Mouse (Mus musculus) liver, adult 2 months (tissue): ENCODE results near the gene H2-Aa. TPM values are rescaled to one million over a fixed set of nuclear protein-coding genes. Genes with fewer than 3 reads are reported as not detected.

ENCODE experiments used
- DNase-seq: peaks from one replicate; pipeline ENCODE4 v3.0.0-alpha.2; 2011; ENCODE audit warnings: low read depth, low spot score; ENCODE audit errors: extremely low read depth
- H3K27ac ChIP-seq: fragments of 200-500 bp; replicated peaks from 2 replicates; pipeline ENCODE4 v1.5.1; 2012; ENCODE audit warnings: low read depth, mild to moderate bottlenecking, control low read depth, inconsistent platforms, low read length; ENCODE audit not compliant: insufficient read depth
- H3K27me3 ChIP-seq: fragments of 200-500 bp; 2 replicates; pipeline ENCODE4 v1.6.1; 2012; ENCODE audit warnings: mild to moderate bottlenecking, moderate library complexity, low read length, inconsistent platforms; ENCODE audit not compliant: control insufficient read depth, insufficient read depth
- H3K36me3 ChIP-seq: fragments of 200-500 bp; 2 replicates; pipeline ENCODE4 v1.6.1; 2012; ENCODE audit warnings: low read length, inconsistent platforms; ENCODE audit not compliant: control insufficient read depth, insufficient read depth
- H3K4me1 ChIP-seq: fragments of 200-500 bp; 2 replicates; pipeline ENCODE4 v1.6.1; 2011; ENCODE audit warnings: low read length; ENCODE audit not compliant: control insufficient read depth, insufficient read depth
- H3K4me3 ChIP-seq: fragments of 200-500 bp; 2 replicates; pipeline ENCODE4 v1.5.1; 2011; ENCODE audit warnings: low read depth, mild to moderate bottlenecking, control low read depth, low read length, moderate library complexity; ENCODE audit not compliant: insufficient read depth
- H3K79me2 ChIP-seq: fragments of 200-500 bp; 2 replicates; pipeline ENCODE4 v1.6.1; 2012; ENCODE audit warnings: inconsistent platforms, mild to moderate bottlenecking, low read length, moderate library complexity; ENCODE audit not compliant: control insufficient read depth, insufficient read depth
- H3K9ac ChIP-seq: fragments of 200-500 bp; 2 replicates; pipeline ENCODE4 v1.6.1; 2012; ENCODE audit warnings: low read depth, mild to moderate bottlenecking, control low read depth, inconsistent platforms, low read length
- CTCF ChIP-seq: fragments of 200-500 bp; IDR thresholded peaks from 2 replicates; pipeline ENCODE4 v1.5.1; 2011; ENCODE audit warnings: low read depth, low read length, control low read depth
- POLR2A ChIP-seq: fragments of 200-500 bp; IDR thresholded peaks from 2 replicates; pipeline ENCODE4 v1.6.1; 2011; ENCODE audit warnings: low read length, control low read depth; ENCODE audit not compliant: insufficient read depth; ENCODE audit errors: extremely low read depth
- WGBS: fragments of 180-500 bp; shearing (Covaris S2); methylation state at CpG from one replicate; pipeline ENCODE4 v1.1.7; 2018; 5-methylcytosine and 5-hydroxymethylcytosine counted together
- polyA plus RNA-seq: library from polyadenylated mRNA; depleted of rRNA; stranded (reverse); fragments of >200 nt; gene quantifications from 2 replicates; pipeline ENCODE4 v1.2.3, GENCODE M21; 2012; rRNA removed
- total RNA-seq: library from RNA; depleted of rRNA; stranded (reverse); fragments of >200 nt; gene quantifications from 2 replicates; pipeline ENCODE4 v1.2.3, GENCODE M21; 2014; rRNA removed

H2-Aa gene
- total RNA-seq: 32.8 and 58.4 TPM in 2 replicates
- 42.8 and 78.0 TPM in 2 replicates for polyA plus RNA-seq

GRCm38 (mm10) chr17:34287648-34288047 lies at the start of gene H2-Aa:
Gene H2-Aa, minus strand, starts transcription at chr17:34287823.
- peak; percentile 67 for DNase-seq

GRCm38 (mm10) chr17:34331200-34331599 lies 43.6 kb upstream of the H2-Aa start:
- no peaks in the 10 kb centered on the region for H3K36me3 ChIP-seq
- no peaks in the 10 kb centered on the region for H3K79me2 ChIP-seq
- no peaks in the 10 kb centered on the region; the same call in 1 of the 2 replicates for H3K27me3 ChIP-seq
- DNase-seq: no peak
- H3K9ac ChIP-seq: no peak overlapping the region
- WGBS: 97% methylated on average over 1 of the region's 1 CpGs
- TF ChIP-seq POLR2A (no peak), CTCF (no peak)
- no peak overlapping the region for H3K4me3 ChIP-seq
- no peak overlapping the region for H3K27ac ChIP-seq
- no peaks in the 10 kb centered on the region for H3K4me1 ChIP-seq

More at GRCm38 (mm10) chr17:34287648-34288047, at the start of gene H2-Aa:
- whole genome bisulfite sequencing: 24% methylated on average over 8 of the region's 8 CpGs
- Histone ChIP-seq H3K4me1 (no peaks in the 10 kb centered on the region), H3K27me3 (no peaks in the 10 kb centered on the region), H3K36me3 (no peaks in the 10 kb centered on the region), H3K9ac (no peak within 1 kb of the TSS), H3K27ac (no peak within 1 kb of the TSS), H3K79me2 (no peaks in the 10 kb centered on the region), H3K4me3 (peak within 1 kb of the TSS; percentile 25)
- TF ChIP-seq POLR2A (no peak), CTCF (no peak)

GRCm38 (mm10) chr17:34329807-34330206 lies 42.2 kb upstream of the H2-Aa start:
- DNase-seq: no peak
- Histone ChIP-seq H3K79me2 (no peaks in the 10 kb centered on the region), H3K27ac (no peak overlapping the region), H3K4me1 (no peaks in the 10 kb centered on the region), H3K9ac (no peak overlapping the region), H3K36me3 (no peaks in the 10 kb centered on the region), H3K27me3 (no peaks in the 10 kb centered on the region; the same call in 1 of the 2 replicates), H3K4me3 (no peak overlapping the region)
- 69% methylated on average over 2 of the region's 2 CpGs for WGBS
- TF ChIP-seq CTCF (no peak), POLR2A (no peak)

- DNase-seq: no peak
- Histone ChIP-seq H3K27ac (no peak overlapping the region), H3K79me2 (no peaks in the 10 kb centered on the region), H3K4me1 (no peaks in the 10 kb centered on the region), H3K4me3 (no peak overlapping the region), H3K9ac (no peak overlapping the region), H3K36me3 (no peaks in the 10 kb centered on the region), H3K27me3 (no peaks in the 10 kb centered on the region)
- TF ChIP-seq CTCF (no peak), POLR2A (no peak)
- WGBS: 78% methylated on average over 3 of the region's 3 CpGs
Observed at GRCm38 (mm10) chr17:34326373-34326772, 38.8 kb upstream of the H2-Aa start.

GRCm38 (mm10) chr17:34325436-34325835 lies 37.8 kb upstream of the H2-Aa start, which contains the start of gene H2-Eb2:
Gene H2-Eb2, plus strand, starts transcription at chr17:34325665.
- no peak within 1 kb of the TSS for H3K9ac ChIP-seq
- DNase-seq: no peak
- no peak within 1 kb of the TSS for H3K4me3 ChIP-seq
- no peaks in the 10 kb centered on the region for H3K79me2 ChIP-seq
- no peaks in the 10 kb centered on the region for H3K4me1 ChIP-seq
- no peaks in the 10 kb centered on the region for H3K27me3 ChIP-seq
- TF ChIP-seq POLR2A (no peak), CTCF (no peak)
- H3K36me3 ChIP-seq: no peaks in the 10 kb centered on the region
- WGBS: 55% methylated on average over 4 of the region's 4 CpGs
- H3K27ac ChIP-seq: no peak within 1 kb of the TSS

GRCm38 (mm10) chr17:34317275-34317674 lies 29.7 kb upstream of the H2-Aa start:
- TF ChIP-seq POLR2A: no peak
- no peak for TF ChIP-seq CTCF

More at GRCm38 (mm10) chr17:34317275-34317674, 29.7 kb upstream of the H2-Aa start:
- Histone ChIP-seq H3K79me2 (no peaks in the 10 kb centered on the region), H3K27ac (no peak overlapping the region), H3K4me3 (no peak overlapping the region), H3K4me1 (no peaks in the 10 kb centered on the region), H3K27me3 (no peaks in the 10 kb centered on the region), H3K9ac (no peak overlapping the region), H3K36me3 (no peaks in the 10 kb centered on the region)
- WGBS: 27% methylated on average over 2 of the region's 2 CpGs
- DNase-seq: no peak
